Mouse (Mus musculus) retina, adult 2 months (tissue): ENCODE measurements around the gene Nfkbid.

Experiments
- DNase-seq: peaks from one replicate; pipeline ENCODE4 v3.0.0-alpha.2; 2012; ENCODE audit warnings: low read depth, low spot score

Gene Nfkbid

GRCm38 (mm10) chr7:30429327-30429726, 7.8 kb downstream of the Nfkbid start:
- DNase-seq, result no peak

- no peak for DNase-seq
Measured at GRCm38 (mm10) chr7:30430191-30430590, 8.7 kb downstream of the Nfkbid start.

GRCm38 (mm10) chr7:30431793-30432192, 10.3 kb downstream of the Nfkbid start:
- DNase-seq, result peak; percentile 67

GRCm38 (mm10) chr7:30434238-30434637, 12.7 kb downstream of the Nfkbid start:
- no peak for DNase-seq

- no peak for DNase-seq
Measured at GRCm38 (mm10) chr7:30434701-30435100, 13.2 kb downstream of the Nfkbid start.

- DNase-seq, result no peak
Measured at GRCm38 (mm10) chr7:30435156-30435555, 13.6 kb downstream of the Nfkbid start.

- no peak for DNase-seq
Measured at GRCm38 (mm10) chr7:30436879-30437278, 15.3 kb downstream of the Nfkbid start.

- no peak for DNase-seq
Measured at GRCm38 (mm10) chr7:30439734-30440133, 18.2 kb downstream of the Nfkbid start.

- no peak for DNase-seq
Measured at GRCm38 (mm10) chr7:30440697-30441096, 19.2 kb downstream of the Nfkbid start.

GRCm38 (mm10) chr7:30443696-30444095, 22.2 kb downstream of the Nfkbid start:
- DNase-seq, result no peak

- DNase-seq, result no peak
Measured at GRCm38 (mm10) chr7:30444154-30444970, 22.8 kb downstream of the Nfkbid start.

- no peak for DNase-seq
Measured at GRCm38 (mm10) chr7:30444971-30445751, 23.6 kb downstream of the Nfkbid start, which contains the start of gene Aplp1. Gene Aplp1, minus strand, starts transcription at chr7:30445535.

GRCm38 (mm10) chr7:30450241-30450640, 28.7 kb downstream of the Nfkbid start:
- no peak for DNase-seq

- DNase-seq, result no peak
Measured at GRCm38 (mm10) chr7:30453327-30453726, 31.8 kb downstream of the Nfkbid start.

GRCm38 (mm10) chr7:30453766-30454165, 32.2 kb downstream of the Nfkbid start:
- no peak for DNase-seq

GRCm38 (mm10) chr7:30454259-30454658, 32.7 kb downstream of the Nfkbid start:
- DNase-seq, result no peak

GRCm38 (mm10) chr7:30456487-30456886, 35.0 kb downstream of the Nfkbid start:
- no peak for DNase-seq

GRCm38 (mm10) chr7:30456911-30457628, 35.5 kb downstream of the Nfkbid start:
- no peak for DNase-seq

- DNase-seq, result no peak
Measured at GRCm38 (mm10) chr7:30457629-30458330, 36.2 kb downstream of the Nfkbid start, which contains the start of the genes Kirrel2 and Nphs1. Gene Kirrel2, minus strand, starts transcription at chr7:30457690. Gene Nphs1, plus strand, starts transcription at chr7:30458315.

GRCm38 (mm10) chr7:30459484-30459883, 38.0 kb downstream of the Nfkbid start:
- no peak for DNase-seq

- no peak for DNase-seq
Measured at GRCm38 (mm10) chr7:30463568-30463967, 42.0 kb downstream of the Nfkbid start.
